Mouse (Mus musculus) limb, embryonic 11.5 days (tissue): ENCODE measurements around the gene Mindy3. TPM values are rescaled to one million over a fixed set of nuclear protein-coding genes. Genes with fewer than 3 reads are reported as not detected.

Source experiments
- ATAC-seq: fragments of 200-750 bp; cut with Nextera tagmentation; 2 replicates; pipeline ENCODE4 v1.8.0; 2017; ENCODE audit warnings: low read depth; ENCODE audit not compliant: insufficient number of reproducible peaks, low FRiP score, low TSS enrichment
- DNase-seq: peaks from one replicate; pipeline ENCODE4 v3.0.0-alpha.2; 2015; ENCODE audit warnings: low spot score
- H3K27ac ChIP-seq: fragments of 300-500 bp; sonication (generic); replicated peaks from 2 replicates; pipeline ENCODE4 v1.5.1; 2014; ENCODE audit warnings: low read depth, mild to moderate bottlenecking, low read length
- H3K27me3 ChIP-seq: fragments of 300-500 bp; sonication (generic); 2 replicates; pipeline ENCODE4 v1.6.1; 2014; ENCODE audit warnings: mild to moderate bottlenecking, low read length, mixed read lengths; ENCODE audit not compliant: control insufficient read depth, insufficient read depth
- H3K36me3 ChIP-seq: fragments of 300-500 bp; sonication (generic); 2 replicates; pipeline ENCODE4 v1.6.1; 2014; ENCODE audit warnings: mild to moderate bottlenecking, low read length, moderate library complexity, mixed read lengths; ENCODE audit not compliant: control insufficient read depth, insufficient read depth
- H3K4me1 ChIP-seq: fragments of 300-500 bp; sonication (generic); 2 replicates; pipeline ENCODE4 v1.6.1; 2014; ENCODE audit warnings: low read length, mixed read lengths; ENCODE audit not compliant: control insufficient read depth, insufficient read depth
- H3K4me2 ChIP-seq: fragments of 300-500 bp; sonication (generic); 2 replicates; pipeline ENCODE4 v1.6.1; 2014; ENCODE audit warnings: low read depth, mild to moderate bottlenecking, moderate library complexity; ENCODE audit not compliant: severe bottlenecking
- H3K4me3 ChIP-seq: fragments of 300-500 bp; sonication (generic); 2 replicates; pipeline ENCODE4 v1.5.1; 2014; ENCODE audit warnings: low read depth, low read length
- H3K9ac ChIP-seq: fragments of 300-500 bp; sonication (generic); 2 replicates; pipeline ENCODE4 v1.6.1; 2014; ENCODE audit warnings: mild to moderate bottlenecking, low read length
- H3K9me3 ChIP-seq: fragments of 300-500 bp; sonication (generic); 2 replicates; pipeline ENCODE4 v1.6.1; 2016; ENCODE audit warnings: low read length; ENCODE audit not compliant: control insufficient read depth
- WGBS: fragments of 180-500 bp; shearing (Covaris S2); extraction: QIAGEN DNeasy Blood & Tissue Kit; methylation state at CpG from one replicate; pipeline ENCODE4 v1.1.7; 2014; 5-methylcytosine and 5-hydroxymethylcytosine counted together
- polyA plus RNA-seq: library from polyadenylated mRNA; unstranded; fragments of >200 nt; fragmentation: Nextera tagmentation; extraction: Ambion mirVana; gene quantifications from 2 replicates; pipeline ENCODE4 v1.2.1, GENCODE M21; 2014

Gene Mindy3
- polyA plus RNA-seq, 1 experiment from 2014 or later: 25.5 TPM

- H3K4me3 ChIP-seq: peak overlapping the region; percentile 9; the same call in 1 of the 2 replicates
Measured at GRCm38 (mm10) chr2:12327216-12327615, 92.1 kb downstream of the Mindy3 start.

GRCm38 (mm10) chr2:12325868-12326267 is 93.4 kb downstream of the Mindy3 start:
- Histone ChIP-seq H3K9me3 (no peaks in the 10 kb centered on the region), H3K9ac (no peak overlapping the region), H3K4me2 (no peak overlapping the region), H3K27me3 (no peaks in the 10 kb centered on the region), H3K27ac (no peak overlapping the region), H3K4me3 (no peak overlapping the region), H3K36me3 (no peaks in the 10 kb centered on the region), H3K4me1 (peaks cover 12% of the 10 kb centered on the region)
- ATAC-seq (no peak), DNase-seq (no peak)
- 84% methylated on average over 2 of the region's 2 CpGs for WGBS

More at GRCm38 (mm10) chr2:12327216-12327615, 92.1 kb downstream of the Mindy3 start:
- Histone ChIP-seq H3K27ac (no peak overlapping the region; the same call in 1 of the 2 replicates), H3K9me3 (no peaks in the 10 kb centered on the region), H3K27me3 (no peaks in the 10 kb centered on the region), H3K36me3 (no peaks in the 10 kb centered on the region), H3K9ac (no peak overlapping the region), H3K4me1 (peaks cover 12% of the 10 kb centered on the region), H3K4me2 (peak overlapping the region; percentile 43)
- ATAC-seq (peak; percentile 64; the same call in 1 of the 2 replicates), DNase-seq (peak; percentile 79)
- WGBS: 10% methylated on average over 10 of the region's 10 CpGs

GRCm38 (mm10) chr2:12325417-12325816 is 93.9 kb downstream of the Mindy3 start:
- 86% methylated on average over 6 of the region's 6 CpGs for WGBS
- Histone ChIP-seq H3K4me1 (peaks cover 12% of the 10 kb centered on the region), H3K9me3 (no peaks in the 10 kb centered on the region), H3K4me2 (no peak overlapping the region), H3K27me3 (no peaks in the 10 kb centered on the region), H3K27ac (no peak overlapping the region), H3K36me3 (no peaks in the 10 kb centered on the region), H3K4me3 (no peak overlapping the region), H3K9ac (no peak overlapping the region)
- no peak for DNase-seq
- ATAC-seq: no peak

- Histone ChIP-seq H3K4me3 (no peak overlapping the region), H3K27ac (no peak overlapping the region), H3K36me3 (no peaks in the 10 kb centered on the region), H3K4me1 (no peaks in the 10 kb centered on the region), H3K9ac (no peak overlapping the region), H3K27me3 (no peaks in the 10 kb centered on the region), H3K4me2 (no peak overlapping the region), H3K9me3 (no peaks in the 10 kb centered on the region)
- 88% methylated on average over 4 of the region's 4 CpGs for WGBS
- no peak for ATAC-seq
- DNase-seq: no peak
Measured at GRCm38 (mm10) chr2:12320914-12321313, 98.4 kb downstream of the Mindy3 start.

GRCm38 (mm10) chr2:12318715-12319114 is 100.6 kb downstream of the Mindy3 start:
- Histone ChIP-seq H3K9me3 (no peaks in the 10 kb centered on the region), H3K4me1 (no peaks in the 10 kb centered on the region), H3K36me3 (no peaks in the 10 kb centered on the region), H3K4me3 (no peak overlapping the region), H3K4me2 (no peak overlapping the region), H3K27me3 (no peaks in the 10 kb centered on the region), H3K9ac (no peak overlapping the region), H3K27ac (no peak overlapping the region)
- 88% methylated on average over 3 of the region's 3 CpGs for WGBS
- no peak for ATAC-seq
- DNase-seq: no peak

DNA sequence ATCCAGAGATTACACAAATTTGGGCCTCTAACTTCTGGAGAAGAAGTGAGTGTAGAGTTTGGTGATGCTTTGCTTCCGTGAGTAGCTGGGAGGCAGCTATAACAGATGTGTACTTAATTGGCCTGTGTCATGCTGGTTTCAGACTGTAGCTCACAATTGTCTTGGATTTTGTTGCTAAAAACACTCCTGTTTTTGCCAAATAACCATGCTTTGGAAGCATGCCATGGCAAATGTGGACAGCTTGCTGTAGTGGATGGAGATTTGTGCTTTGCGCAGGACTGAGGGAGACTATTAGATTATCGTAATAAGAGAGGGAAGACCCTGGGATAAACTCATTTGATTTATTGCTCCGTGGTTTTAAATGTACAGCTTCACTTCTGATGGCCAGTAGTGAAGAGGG is 101.2 kb downstream of the Mindy3 start:
- 84% methylated on average over 4 of the region's 4 CpGs for WGBS
- Histone ChIP-seq H3K36me3 (no peaks in the 10 kb centered on the region), H3K27ac (no peak overlapping the region), H3K9ac (no peak overlapping the region), H3K4me2 (no peak overlapping the region), H3K9me3 (no peaks in the 10 kb centered on the region), H3K4me3 (no peak overlapping the region), H3K4me1 (no peaks in the 10 kb centered on the region), H3K27me3 (no peaks in the 10 kb centered on the region)
- DNase-seq: no peak
- ATAC-seq: no peak

- no peaks in the 10 kb centered on the region for H3K9me3 ChIP-seq
- H3K9ac ChIP-seq: no peak overlapping the region
- WGBS: 88% methylated on average over 5 of the region's 5 CpGs
- no peak overlapping the region for H3K4me2 ChIP-seq
- no peak overlapping the region for H3K4me3 ChIP-seq
- no peak for DNase-seq
- no peak for ATAC-seq
- no peak overlapping the region for H3K27ac ChIP-seq
- H3K27me3 ChIP-seq: no peaks in the 10 kb centered on the region
- H3K4me1 ChIP-seq: no peaks in the 10 kb centered on the region
- H3K36me3 ChIP-seq: no peaks in the 10 kb centered on the region
Measured at GRCm38 (mm10) chr2:12317343-12317742, 101.9 kb downstream of the Mindy3 start.

- Histone ChIP-seq H3K4me2 (no peak overlapping the region), H3K9ac (no peak overlapping the region), H3K9me3 (no peaks in the 10 kb centered on the region), H3K27ac (no peak overlapping the region), H3K4me1 (no peaks in the 10 kb centered on the region), H3K27me3 (no peaks in the 10 kb centered on the region), H3K4me3 (no peak overlapping the region), H3K36me3 (no peaks in the 10 kb centered on the region)
- ATAC-seq (no peak), DNase-seq (no peak)
- WGBS: 34% methylated on average over 7 of the region's 7 CpGs
Measured at GRCm38 (mm10) chr2:12316361-12316760, 102.9 kb downstream of the Mindy3 start.

GRCm38 (mm10) chr2:12314028-12314427 is 105.2 kb downstream of the Mindy3 start:
- WGBS: 79% methylated on average over 6 of the region's 6 CpGs
- no peak for ATAC-seq
- H3K4me2 ChIP-seq: no peak overlapping the region

More at GRCm38 (mm10) chr2:12314028-12314427, 105.2 kb downstream of the Mindy3 start:
- Histone ChIP-seq H3K4me1 (no peaks in the 10 kb centered on the region), H3K36me3 (no peaks in the 10 kb centered on the region), H3K9me3 (no peaks in the 10 kb centered on the region), H3K4me3 (no peak overlapping the region), H3K27ac (no peak overlapping the region), H3K27me3 (no peaks in the 10 kb centered on the region), H3K9ac (no peak overlapping the region)
- DNase-seq: no peak
